Mouse (Mus musculus) embryonic stem cell, embryonic (primary cell): ENCODE results near the gene Arl15.

Experiments
- CTCF ChIA-PET, 4 experiments: fragments of 300-600 bp in 2 of 4; fragments of 350-600 bp in 2 of 4; sonication (Branson Sonifier 250); formaldehyde crosslinking; loops; one replicate each; lab custom pipeline; 2022; ENCODE audit warnings: inconsistent platforms in 2 of 4; lab: Charles Lee
- POLR2A ChIA-PET, 4 experiments: fragments of 300-600 bp in 2 of 4; fragments of 350-600 bp in 2 of 4; sonication (Branson Sonifier 250); formaldehyde crosslinking; loops; one replicate each; lab custom pipeline; 2022; ENCODE audit warnings: antibody characterized with exemption in 4 of 4, inconsistent platforms in 1 of 4; lab: Charles Lee

Arl15 gene

DNA sequence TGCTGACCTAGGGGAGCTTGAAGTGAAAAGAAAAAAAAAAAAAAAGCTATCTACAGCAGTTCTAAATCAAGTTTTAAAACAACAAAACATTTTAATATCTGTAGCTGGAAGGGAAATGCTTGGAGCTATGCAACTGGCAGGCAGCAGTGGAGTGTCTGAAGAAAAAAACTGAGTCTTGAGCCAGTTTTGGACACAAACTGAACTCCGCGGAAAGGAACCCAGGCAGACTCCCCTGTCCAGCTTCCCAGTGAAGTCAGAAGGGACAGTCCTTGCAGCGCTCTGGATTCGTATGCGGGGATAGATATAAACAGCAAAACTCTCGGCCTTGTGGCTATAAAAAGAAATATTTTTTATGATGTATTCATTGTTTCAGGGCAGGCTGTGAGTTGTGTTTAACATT is 155.8 kb downstream of the Arl15 start:
- CTCF ChIA-PET: interaction anchor here in 1 of 4 experiments (0.6 to 0.7 kb wide), 2 partner anchors 835 to 1492 kb away, joined by 3 read pairs; no protein-coding TSS in a partner anchor
- POLR2A ChIA-PET: interaction anchor here in 2 of 4 experiments (0.7 to 1.2 kb wide), 5 partner anchors 13 to 175 kb away, joined by 3 read pairs; no protein-coding TSS in a partner anchor

DNA sequence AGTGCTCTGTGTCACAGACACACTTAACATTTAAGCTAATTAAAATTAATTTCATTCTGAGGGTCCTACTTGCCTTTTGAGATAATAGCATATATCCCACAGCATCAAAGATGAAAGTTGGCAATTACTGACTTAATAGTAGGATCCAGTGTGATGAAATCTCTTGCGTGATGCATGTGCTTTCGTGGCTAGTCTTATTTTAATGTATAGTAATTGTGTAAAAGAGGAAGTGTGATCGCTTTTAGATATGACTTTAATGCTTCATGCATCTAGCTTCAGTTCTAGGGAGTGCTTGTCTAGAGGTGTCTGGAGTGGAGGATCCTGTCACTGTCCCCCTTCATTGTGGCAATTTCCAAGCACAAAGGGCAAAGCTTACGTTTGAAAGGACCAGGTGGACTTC is 163.1 kb downstream of the Arl15 start:
- ChIA-PET POLR2A (interaction anchor here in 1 of 4 experiments (0.6 to 2.1 kb wide), 2 partner anchors 18 to 75 kb away, joined by 3 to 7 read pairs; no protein-coding TSS in a partner anchor), CTCF (no interaction called here)

- CTCF ChIA-PET: no interaction called here
- POLR2A ChIA-PET: no interaction called here
These were observed 170.6 kb downstream of the Arl15 start for GRCm38 (mm10) chr13:113964945-113965344.

DNA sequence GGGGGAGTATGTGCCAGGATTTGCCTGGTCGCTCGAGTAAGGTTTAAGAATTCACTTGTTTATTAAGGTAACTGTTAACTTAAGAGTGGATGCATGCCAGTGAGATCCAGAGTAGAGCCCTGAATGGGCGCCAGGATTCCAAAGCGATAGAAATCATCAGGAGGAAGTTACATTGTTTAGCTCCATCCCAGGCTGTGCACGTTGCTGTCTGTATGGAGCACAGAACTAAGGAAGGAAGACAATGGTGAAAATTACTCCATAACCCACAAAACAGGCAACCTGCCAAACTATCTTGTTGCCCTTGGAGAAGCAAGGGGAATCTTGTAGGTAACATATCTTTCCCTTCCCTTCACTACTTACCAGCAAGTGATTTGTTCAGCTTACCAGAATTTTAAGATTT is 176.4 kb downstream of the Arl15 start:
- ChIA-PET POLR2A (interaction anchor here in 1 of 4 experiments (0.7 to 1.1 kb wide), 2 partner anchors 23 to 56 kb away, joined by 3 to 5 read pairs; no protein-coding TSS in a partner anchor), CTCF (interaction anchor here in 1 of 4 experiments (0.5 kb wide), 1 partner anchor 24 kb away, joined by 4 read pairs; no protein-coding TSS in a partner anchor)

DNA sequence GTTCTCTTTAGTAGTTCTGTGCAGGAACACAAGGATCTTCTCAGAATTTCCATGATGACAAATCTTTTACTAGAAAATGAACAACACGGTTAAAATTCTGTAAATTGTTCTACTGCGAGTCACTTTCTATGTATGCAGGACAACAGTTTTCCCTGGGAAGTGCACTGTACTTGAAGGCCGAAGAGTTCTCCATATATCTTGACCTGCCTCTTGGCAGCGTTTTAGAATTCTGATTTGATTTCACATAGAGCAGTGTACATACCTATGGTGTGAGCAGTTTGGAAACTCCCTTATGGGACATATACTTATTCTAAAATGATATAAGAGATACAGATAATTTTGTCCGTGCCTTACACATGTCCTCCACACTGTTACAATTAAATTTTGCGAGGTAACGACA is 178.1 kb downstream of the Arl15 start:
- POLR2A ChIA-PET: no interaction called here
- CTCF ChIA-PET: no interaction called here

- ChIA-PET POLR2A (interaction anchor here in 2 of 4 experiments (0.6 to 1.4 kb wide), 2 partner anchors 57 to 451 kb away, joined by 3 to 5 read pairs; no protein-coding TSS in a partner anchor), CTCF (no interaction called here)
These were observed 180.6 kb downstream of the Arl15 start for GRCm38 (mm10) chr13:113974866-113975265.

GRCm38 (mm10) chr13:113975722-113976121 is 181.4 kb downstream of the Arl15 start:
- CTCF ChIA-PET: no interaction called here

GRCm38 (mm10) chr13:113976936-113977335 is 182.6 kb downstream of the Arl15 start:
- POLR2A ChIA-PET: no interaction called here
- CTCF ChIA-PET: no interaction called here

More at GRCm38 (mm10) chr13:113975722-113976121, 181.4 kb downstream of the Arl15 start:
- POLR2A ChIA-PET: interaction anchor here in 2 of 4 experiments (0.9 to 1.4 kb wide), 3 partner anchors 14 to 56 kb away, joined by 3 read pairs; no protein-coding TSS in a partner anchor

DNA sequence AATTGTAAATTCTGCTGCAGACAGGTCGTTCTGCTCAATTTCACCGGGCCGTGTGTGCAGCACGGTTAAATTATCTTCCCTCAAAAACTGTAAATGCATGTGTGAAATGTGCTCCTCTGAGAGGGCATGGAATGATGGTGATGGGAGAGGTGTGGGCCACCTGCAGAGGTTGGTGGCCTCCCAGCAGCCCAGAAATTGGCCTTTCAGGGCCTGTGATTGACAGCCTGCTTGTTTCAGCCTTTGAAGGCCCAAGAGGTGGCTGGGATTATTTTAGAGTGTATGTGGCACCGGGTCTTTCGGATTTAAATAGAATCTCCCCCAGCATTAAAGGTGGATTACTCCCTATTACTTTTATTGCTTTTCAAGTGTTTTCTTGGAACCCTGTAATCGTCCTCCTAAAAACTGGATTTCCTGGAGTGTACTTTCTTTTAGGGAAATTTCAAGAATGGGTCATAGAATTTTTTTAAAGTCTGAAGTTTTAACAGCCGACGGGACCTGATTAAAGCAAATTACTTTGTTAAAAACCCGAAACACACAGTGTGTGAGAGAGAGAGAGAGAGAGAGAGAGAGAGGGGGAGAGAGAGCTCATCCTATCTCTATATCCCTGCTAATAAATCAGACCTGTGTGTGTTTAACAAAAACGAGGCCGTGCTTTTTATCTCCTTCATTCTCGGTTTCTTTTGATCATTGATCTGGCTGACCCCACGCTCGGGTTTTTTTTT is 186.6 kb downstream of the Arl15 start:
- CTCF ChIA-PET: no interaction called here
- POLR2A ChIA-PET: interaction anchor here in 2 of 4 experiments (0.6 to 1.5 kb wide), 4 partner anchors 12 to 564 kb away, joined by 3 to 12 read pairs (median 4); no protein-coding TSS in a partner anchor

DNA sequence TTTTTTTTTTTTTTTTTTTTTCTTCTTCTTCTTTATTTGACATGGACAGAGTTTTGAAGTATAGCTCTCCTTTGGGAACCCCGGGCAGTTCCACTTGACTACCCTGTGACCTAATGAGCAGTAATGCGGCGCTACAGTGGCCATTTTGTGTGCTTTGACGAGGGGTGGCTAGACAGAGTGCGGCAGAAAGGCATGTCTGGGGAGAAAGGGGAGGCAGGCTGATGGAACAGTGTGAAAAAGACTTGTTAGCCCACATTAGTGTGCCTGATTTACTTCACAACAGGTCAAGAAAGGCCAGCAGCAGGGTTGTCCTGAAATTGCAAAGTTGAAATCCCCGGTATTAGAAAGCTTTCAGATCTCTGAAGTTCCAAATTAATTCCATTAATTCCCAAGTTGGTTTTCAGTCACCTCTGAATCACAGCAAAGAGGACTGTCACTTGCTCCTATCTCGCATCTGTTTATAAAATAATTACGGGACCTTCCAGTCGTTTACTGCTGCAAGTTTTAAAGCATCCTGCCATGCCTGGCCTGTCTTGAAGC is 187.2 kb downstream of the Arl15 start:
- ChIA-PET POLR2A (interaction anchor here in 2 of 4 experiments (0.6 to 1.5 kb wide), 4 partner anchors 13 to 563 kb away, joined by 3 to 12 read pairs (median 4); no protein-coding TSS in a partner anchor), CTCF (no interaction called here)

GRCm38 (mm10) chr13:113983633-113984032 is 189.3 kb downstream of the Arl15 start:
- POLR2A ChIA-PET: interaction anchor here in 1 of 4 experiments (0.8 to 1.2 kb wide), 2 partner anchors 24 to 102 kb away, joined by 3 read pairs; no protein-coding TSS in a partner anchor

GRCm38 (mm10) chr13:113984491-113984890 is 190.2 kb downstream of the Arl15 start:
- CTCF ChIA-PET: no interaction called here
- POLR2A ChIA-PET: no interaction called here

More at GRCm38 (mm10) chr13:113983633-113984032, 189.3 kb downstream of the Arl15 start:
- CTCF ChIA-PET: no interaction called here

DNA sequence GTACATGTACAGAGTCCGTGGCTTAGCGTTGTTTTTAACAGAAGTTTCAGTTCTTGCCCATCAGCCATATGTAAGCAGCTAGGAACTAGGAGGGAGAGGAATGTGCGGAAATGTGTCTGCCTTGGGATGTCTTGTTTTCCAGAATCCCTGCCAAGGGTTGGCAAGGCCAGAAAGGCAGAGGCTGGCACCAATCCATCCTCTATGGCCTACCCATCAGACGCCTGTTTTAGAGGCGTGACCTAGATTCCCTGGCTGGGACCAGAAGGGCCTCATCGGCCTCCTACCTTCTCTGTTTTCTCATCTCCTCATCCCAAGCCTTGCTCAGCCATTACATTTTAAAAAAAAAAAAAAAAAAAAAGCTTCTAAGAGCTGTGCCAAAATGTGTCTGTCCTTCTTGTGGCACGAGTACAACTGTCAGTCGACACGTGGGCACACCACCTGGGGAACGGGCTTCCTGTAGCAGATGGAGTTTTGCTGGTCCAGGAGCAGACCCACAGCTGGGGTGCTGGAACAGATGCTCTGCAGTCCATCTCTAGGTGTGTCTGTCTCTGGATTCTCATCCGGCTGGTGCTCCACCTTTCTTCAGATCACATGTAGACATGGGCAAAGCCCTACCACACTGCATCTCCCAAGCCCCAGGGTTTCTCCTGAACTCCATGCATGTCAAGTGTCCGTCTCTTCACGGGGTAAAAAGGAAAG is 192.7 kb downstream of the Arl15 start:
- POLR2A ChIA-PET: interaction anchor here in 1 of 4 experiments (1.1 to 1.5 kb wide), 2 partner anchors 23 to 172 kb away, joined by 3 read pairs; no protein-coding TSS in a partner anchor
- CTCF ChIA-PET: interaction anchor here in 1 of 4 experiments (0.6 kb wide), 1 partner anchor 36 kb away, joined by 6 read pairs; no protein-coding TSS in a partner anchor

DNA sequence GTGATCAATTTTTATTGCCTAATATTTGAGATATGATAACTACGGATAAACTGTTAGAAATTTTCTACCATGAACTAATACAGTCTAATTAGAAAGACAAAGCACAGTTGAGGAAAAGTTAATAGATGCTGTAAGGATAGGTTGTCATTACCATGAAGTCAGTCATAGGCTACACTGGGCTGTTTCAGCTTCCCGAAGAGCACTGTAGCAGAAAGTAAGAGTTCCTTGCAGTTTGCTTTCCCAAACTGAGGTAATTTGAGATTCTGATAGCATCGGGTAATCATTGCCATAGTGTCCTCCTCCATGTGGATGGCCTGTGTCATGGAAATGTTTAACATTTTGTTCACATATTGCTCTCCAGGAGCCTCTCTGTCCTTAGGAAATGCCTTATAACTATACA is 195.9 kb downstream of the Arl15 start:
- POLR2A ChIA-PET: interaction anchor here in 1 of 4 experiments (0.7 kb wide), 1 partner anchor 59 kb away, joined by 3 read pairs; no protein-coding TSS in a partner anchor
- CTCF ChIA-PET: no interaction called here

GRCm38 (mm10) chr13:113990701-113991100 is 196.4 kb downstream of the Arl15 start:
- POLR2A ChIA-PET: interaction anchor here in 1 of 4 experiments (0.7 kb wide), 1 partner anchor 59 kb away, joined by 3 read pairs; no protein-coding TSS in a partner anchor
- CTCF ChIA-PET: no interaction called here

GRCm38 (mm10) chr13:113993066-113993465 is 198.8 kb downstream of the Arl15 start:
- POLR2A ChIA-PET: interaction anchor here in 2 of 4 experiments (0.7 to 1.3 kb wide), 4 partner anchors 23 to 218 kb away, joined by 3 to 5 read pairs (median 4); no protein-coding TSS in a partner anchor
- CTCF ChIA-PET: no interaction called here

DNA sequence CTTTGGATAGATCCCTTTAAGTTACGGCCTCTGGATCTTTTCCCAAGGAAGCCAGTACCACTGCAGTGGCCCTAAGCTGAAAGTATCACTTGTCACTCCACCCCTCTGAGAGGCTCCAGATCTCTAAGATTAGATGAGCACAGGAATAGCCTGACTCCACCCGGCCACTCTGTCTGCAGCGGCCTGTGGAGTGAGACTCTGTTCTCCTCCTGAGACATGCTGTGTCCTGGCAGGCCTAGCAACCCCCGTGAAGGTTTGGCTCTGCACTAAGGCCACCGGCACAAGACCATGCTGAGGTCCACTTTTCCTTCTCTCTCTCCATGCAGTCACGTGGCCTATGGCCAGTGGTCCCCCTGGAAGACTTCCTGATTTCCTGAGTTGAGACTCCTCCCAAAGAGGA is 200.3 kb downstream of the Arl15 start:
- POLR2A ChIA-PET: interaction anchor here in 2 of 4 experiments (0.6 to 2.1 kb wide), 4 partner anchors 8 to 497 kb away, joined by 3 to 6 read pairs (median 6); no protein-coding TSS in a partner anchor
- CTCF ChIA-PET: interaction anchor here in 2 of 4 experiments (0.5 to 0.7 kb wide), 2 partner anchors 24 to 73 kb away, joined by 3 to 4 read pairs; no protein-coding TSS in a partner anchor
